Mouse (Mus musculus): ENCODE measurements around the gene Pigg. TPM values are rescaled to one million over a fixed set of nuclear protein-coding genes. Genes with fewer than 3 reads are reported as not detected.
"Not testable (repeated sequence)": the region's sequence is repeated elsewhere in the genome, so short reads cannot be mapped to it uniquely, and the experiment has no call there.

Pigg gene
- 5.0 and 5.1 TPM in 2 replicates for polyA plus RNA-seq (2015; fragmentation: Nextera tagmentation; extraction: Ambion mirVana)

DNA sequence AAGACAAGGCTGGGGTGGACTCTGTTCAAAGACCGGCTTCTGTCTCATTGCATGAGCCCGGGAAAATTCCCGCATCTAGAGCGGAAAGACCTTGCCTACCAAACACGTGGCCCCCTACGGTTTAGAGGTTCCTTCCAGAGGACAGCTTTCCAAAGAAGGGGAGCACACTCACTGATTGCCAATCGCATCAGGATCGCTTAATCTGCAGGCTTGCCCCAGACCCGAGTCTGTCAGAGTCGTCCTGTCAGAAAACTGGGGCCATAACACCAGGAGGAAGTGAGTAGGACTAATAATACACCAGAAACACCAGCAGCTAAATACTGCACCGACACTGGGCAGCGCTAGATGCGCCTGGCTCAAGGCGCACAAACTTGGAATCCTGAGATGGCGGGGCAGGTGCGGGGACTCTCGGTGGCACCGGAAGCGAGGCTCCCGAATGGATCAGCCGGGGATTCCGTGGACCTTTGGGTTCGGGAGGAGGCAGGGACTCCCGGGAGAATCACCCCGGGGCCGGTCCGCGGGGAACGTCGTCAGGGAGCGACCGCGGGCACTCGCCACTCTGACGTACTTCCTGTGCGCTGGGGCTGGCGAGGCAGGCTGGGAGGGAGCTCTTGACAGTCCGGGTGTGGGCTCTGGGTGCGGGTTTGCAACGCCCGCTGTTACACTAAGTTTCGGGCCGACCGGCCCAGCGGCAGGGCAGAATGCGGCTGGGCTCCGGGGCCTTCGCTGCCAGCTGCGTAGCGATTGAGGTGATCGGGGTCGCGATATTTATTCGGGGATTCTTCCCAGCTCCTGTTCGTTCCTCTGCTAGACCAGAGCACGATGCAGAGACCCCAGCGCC, at the start of gene Pigg:
Pigg (plus strand) TSS at position 386 of the 841 bp plus-strand sequence.
- H3K27me3 ChIP-seq (replicated peaks): no peaks in the 10 kb centered on the region
- peaks cover 5% of the 10 kb centered on the region for H3K36me3 ChIP-seq
- WGBS: under 1% methylated on average over 57 of the region's 57 CpGs
- H3K27ac ChIP-seq (replicated peaks): peak within 1 kb of the TSS; percentile 76
- H3K4me2 ChIP-seq: peak within 1 kb of the TSS; percentile 93
- ATAC-seq (ENCODE audit: extremely low read depth, insufficient number of reproducible peaks, low FRiP score, low TSS enrichment): peak; percentile 88
- H3K4me1 ChIP-seq: peaks cover 12% of the 10 kb centered on the region
- peak within 1 kb of the TSS; percentile 96 for H3K9ac ChIP-seq
- peak within 1 kb of the TSS; percentile 66 for H3K4me3 ChIP-seq
- H3K9me3 ChIP-seq: no peaks in the 10 kb centered on the region

DNA sequence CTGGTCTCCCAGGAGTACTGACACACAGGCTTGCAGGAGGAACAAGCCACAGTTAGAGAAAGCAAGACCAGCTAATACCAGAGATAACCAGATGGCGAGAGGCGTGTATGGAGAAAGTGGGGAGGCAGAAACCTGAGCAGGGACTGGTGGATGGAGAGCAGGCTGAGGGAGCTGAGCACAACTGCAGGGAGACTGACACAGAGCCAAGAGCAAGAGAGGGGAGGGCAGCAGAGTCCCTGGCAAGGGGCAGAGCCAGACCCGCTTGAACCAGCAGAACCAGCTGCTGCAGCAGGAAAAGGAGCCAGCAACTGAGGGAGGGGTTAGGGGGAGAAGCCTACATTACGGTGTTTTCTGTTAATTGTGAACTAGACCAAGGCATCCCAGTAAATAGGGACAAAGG, 49.7 kb upstream of the Pigg start:
- H3K36me3 ChIP-seq: no peaks in the 10 kb centered on the region
- H3K4me3 ChIP-seq: no peak overlapping the region
- no peak overlapping the region for H3K9ac ChIP-seq
- no peaks in the 10 kb centered on the region for H3K9me3 ChIP-seq
- no peak overlapping the region for H3K27ac ChIP-seq (replicated peaks)
- H3K27me3 ChIP-seq (replicated peaks): no peaks in the 10 kb centered on the region
- no peak overlapping the region for H3K4me2 ChIP-seq
- 27% methylated on average over 4 of the region's 4 CpGs for WGBS
- H3K4me1 ChIP-seq: peaks cover under 1% of the 10 kb centered on the region
- ATAC-seq (ENCODE audit: extremely low read depth, insufficient number of reproducible peaks, low FRiP score, low TSS enrichment): no peak

DNA sequence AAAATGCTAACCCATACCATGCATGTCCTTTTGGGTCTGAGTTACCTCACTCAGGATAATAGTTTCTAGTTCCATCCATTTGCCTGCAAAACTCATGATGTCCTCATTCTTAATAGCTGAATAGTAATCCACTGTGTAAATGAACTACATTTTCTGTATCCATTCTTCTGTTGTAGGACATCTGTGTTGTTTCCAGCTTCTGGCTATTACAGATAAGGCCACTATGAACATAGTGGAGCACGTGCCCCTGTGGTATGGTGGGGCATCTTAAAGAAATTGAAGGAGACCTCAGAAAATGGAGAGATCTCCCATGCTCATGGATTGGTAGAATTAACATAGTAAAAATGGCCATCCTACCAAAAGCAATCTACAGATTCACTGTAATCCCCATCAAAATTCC, 48.6 kb upstream of the Pigg start:
- not testable (repeated sequence) for H3K36me3 ChIP-seq; H3K9me3 ChIP-seq; H3K4me1 ChIP-seq; H3K9ac ChIP-seq; H3K4me2 ChIP-seq; H3K27me3 ChIP-seq (replicated peaks); ATAC-seq (ENCODE audit: extremely low read depth, insufficient number of reproducible peaks, low FRiP score, low TSS enrichment); H3K4me3 ChIP-seq; H3K27ac ChIP-seq (replicated peaks)
- 54% methylated on average over 1 of the region's 1 CpGs for WGBS

DNA sequence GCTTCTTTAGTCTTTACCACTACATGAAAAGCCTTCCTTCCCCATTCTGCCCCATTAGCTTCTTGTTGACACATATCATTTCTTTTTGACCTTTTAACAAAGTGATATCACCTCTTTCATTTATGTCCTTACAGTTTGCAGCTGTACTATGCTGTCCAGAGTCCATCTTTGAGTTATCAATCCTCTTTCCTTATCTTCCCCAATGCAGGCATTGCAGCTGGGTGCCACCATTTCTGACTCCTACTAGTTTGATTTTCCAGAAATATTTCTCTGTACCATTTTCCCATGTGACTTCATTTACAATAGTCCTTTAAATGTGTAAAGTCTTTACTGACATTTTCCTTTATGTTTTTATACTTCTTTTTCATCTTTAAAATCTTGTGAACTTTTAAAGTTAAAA, 45.4 kb upstream of the Pigg start:
- Histone ChIP-seq H3K27me3 (replicated peaks) (no peaks in the 10 kb centered on the region), H3K4me1 (peaks cover 28% of the 10 kb centered on the region), H3K4me3 (no peak overlapping the region), H3K36me3 (no peaks in the 10 kb centered on the region), H3K9me3 (no peaks in the 10 kb centered on the region), H3K4me2 (no peak overlapping the region), H3K9ac (no peak overlapping the region), H3K27ac (replicated peaks) (no peak overlapping the region)
- ATAC-seq (ENCODE audit: extremely low read depth, insufficient number of reproducible peaks, low FRiP score, low TSS enrichment): no peak

DNA sequence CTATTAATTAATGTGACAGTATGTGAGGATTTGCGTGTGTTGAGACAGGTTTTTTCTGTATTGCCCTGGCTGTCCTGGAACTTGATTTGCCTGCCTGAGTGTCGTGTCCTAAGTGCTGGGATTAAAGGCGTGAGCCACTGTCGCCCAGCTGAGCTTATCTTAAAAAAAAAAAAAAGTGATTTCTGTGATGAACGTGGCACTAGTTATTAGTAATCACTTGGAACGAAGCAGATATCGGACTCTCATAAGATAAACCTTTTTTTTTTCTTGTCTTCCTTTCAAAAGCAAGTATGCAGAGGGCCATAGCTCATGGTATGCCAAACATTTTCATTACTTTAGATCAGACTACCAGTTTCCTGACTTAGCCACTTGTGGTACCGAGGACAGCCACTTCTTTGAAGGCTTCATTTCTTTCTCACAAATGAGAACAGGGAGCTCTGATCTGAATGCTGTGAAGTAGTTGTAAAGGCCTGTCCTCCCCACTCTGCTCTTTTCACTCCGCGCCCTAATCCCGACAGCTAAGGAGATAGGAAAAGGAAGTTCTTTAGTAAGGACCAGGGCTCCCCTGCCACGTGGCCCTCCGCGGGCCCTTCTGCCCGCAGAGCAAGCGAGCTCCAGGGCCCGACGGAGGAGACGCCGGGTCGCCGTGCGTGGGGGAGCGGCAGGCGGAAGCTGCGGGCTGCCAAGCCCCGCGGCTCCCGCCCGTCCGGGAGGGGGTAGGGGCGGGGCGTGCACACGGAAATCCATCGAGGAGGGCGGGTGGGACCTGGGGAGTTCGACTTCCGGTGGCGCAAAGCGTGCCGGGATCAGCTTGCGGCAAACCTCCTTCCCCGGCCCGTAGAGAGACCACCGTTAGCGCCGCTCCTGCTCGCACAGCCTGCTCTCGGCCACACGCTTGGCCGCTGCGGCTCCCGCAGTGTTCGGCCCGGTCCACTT, 44.0 kb upstream of the Pigg start, which contains the start of gene Dr1:
Dr1 (plus strand) TSS at position 771 of the 936 bp plus-strand sequence.
- H3K9ac ChIP-seq: peak within 1 kb of the TSS; percentile 93
- no peaks in the 10 kb centered on the region for H3K9me3 ChIP-seq
- H3K4me2 ChIP-seq: peak within 1 kb of the TSS; percentile 97
- 2% methylated on average over 53 of the region's 55 CpGs for WGBS
- H3K4me3 ChIP-seq: peak within 1 kb of the TSS; percentile 90
- H3K4me1 ChIP-seq: peaks cover 34% of the 10 kb centered on the region
- no peaks in the 10 kb centered on the region for H3K27me3 ChIP-seq (replicated peaks)
- peak within 1 kb of the TSS; percentile 95 for H3K27ac ChIP-seq (replicated peaks)
- peaks cover 8% of the 10 kb centered on the region for H3K36me3 ChIP-seq
- peak; percentile 91 for ATAC-seq (ENCODE audit: extremely low read depth, insufficient number of reproducible peaks, low FRiP score, low TSS enrichment)

DNA sequence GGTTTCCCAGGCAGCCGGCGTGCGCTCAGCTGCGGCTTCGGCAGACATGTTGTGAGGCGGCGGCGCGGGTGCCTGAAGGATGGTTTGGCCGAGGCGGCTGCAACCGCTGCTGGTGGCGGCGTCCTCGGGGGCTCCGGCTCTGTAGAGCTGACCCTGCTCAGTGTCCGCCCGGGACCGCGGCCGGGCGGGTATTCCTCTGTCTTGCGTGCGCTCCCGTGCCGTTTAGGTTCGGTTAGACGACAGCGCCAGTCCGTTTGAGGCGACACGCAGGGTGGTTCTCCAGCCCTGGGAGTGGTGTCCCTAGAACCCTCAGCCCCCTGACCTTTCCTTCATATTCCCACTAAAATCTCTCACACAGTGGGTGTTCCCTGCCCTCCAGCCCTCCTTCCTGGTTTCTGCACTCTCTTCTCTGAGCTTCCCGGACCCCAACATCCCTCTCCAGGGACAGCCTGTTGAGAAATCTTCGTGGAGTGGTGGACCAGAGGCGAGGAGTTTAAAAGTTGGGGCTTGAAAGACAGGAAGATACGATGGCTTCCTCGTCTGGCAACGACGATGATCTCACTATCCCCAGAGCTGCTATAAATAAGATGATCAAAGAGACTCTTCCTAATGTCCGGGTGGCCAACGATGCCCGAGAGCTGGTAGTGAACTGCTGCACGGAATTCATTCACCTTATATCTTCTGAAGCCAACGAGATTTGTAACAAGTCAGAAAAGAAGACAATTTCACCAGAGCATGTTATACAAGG, 43.2 kb upstream of the Pigg start:
- Histone ChIP-seq H3K36me3 (peaks cover 10% of the 10 kb centered on the region), H3K4me2 (peak overlapping the region; percentile 97), H3K9me3 (no peaks in the 10 kb centered on the region), H3K9ac (peak overlapping the region; percentile 93), H3K4me3 (peak overlapping the region; percentile 90), H3K27ac (replicated peaks) (peak overlapping the region; percentile 95), H3K4me1 (peaks cover 34% of the 10 kb centered on the region), H3K27me3 (replicated peaks) (no peaks in the 10 kb centered on the region)
- ATAC-seq (ENCODE audit: extremely low read depth, insufficient number of reproducible peaks, low FRiP score, low TSS enrichment): peak; percentile 24; the same call in 1 of the 2 replicates
- WGBS: under 1% methylated on average over 44 of the region's 44 CpGs

DNA sequence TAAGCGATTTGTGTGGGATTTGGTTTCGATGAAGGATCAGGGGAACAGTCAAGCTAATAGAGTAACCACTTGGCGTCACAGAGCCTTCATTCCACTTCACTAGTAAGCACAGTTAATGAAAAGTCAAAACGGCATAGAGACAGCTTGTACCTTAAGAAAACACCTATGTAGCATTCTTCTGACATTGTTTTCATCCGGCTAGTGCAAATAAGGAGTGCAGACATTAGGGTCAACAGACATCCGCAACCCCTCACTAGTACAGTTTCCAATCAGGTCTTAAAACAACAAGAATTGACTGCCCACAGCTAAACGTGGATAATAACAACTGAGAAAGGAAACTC, 42.6 kb upstream of the Pigg start:
- Histone ChIP-seq H3K27me3 (replicated peaks) (no peaks in the 10 kb centered on the region), H3K9ac (peak overlapping the region; percentile 93), H3K4me2 (peak overlapping the region; percentile 97), H3K9me3 (no peaks in the 10 kb centered on the region), H3K36me3 (peaks cover 10% of the 10 kb centered on the region), H3K4me1 (peaks cover 34% of the 10 kb centered on the region), H3K27ac (replicated peaks) (peak overlapping the region; percentile 95), H3K4me3 (peak overlapping the region; percentile 90)
- 9% methylated on average over 7 of the region's 7 CpGs for WGBS
- ATAC-seq (ENCODE audit: extremely low read depth, insufficient number of reproducible peaks, low FRiP score, low TSS enrichment): no peak

DNA sequence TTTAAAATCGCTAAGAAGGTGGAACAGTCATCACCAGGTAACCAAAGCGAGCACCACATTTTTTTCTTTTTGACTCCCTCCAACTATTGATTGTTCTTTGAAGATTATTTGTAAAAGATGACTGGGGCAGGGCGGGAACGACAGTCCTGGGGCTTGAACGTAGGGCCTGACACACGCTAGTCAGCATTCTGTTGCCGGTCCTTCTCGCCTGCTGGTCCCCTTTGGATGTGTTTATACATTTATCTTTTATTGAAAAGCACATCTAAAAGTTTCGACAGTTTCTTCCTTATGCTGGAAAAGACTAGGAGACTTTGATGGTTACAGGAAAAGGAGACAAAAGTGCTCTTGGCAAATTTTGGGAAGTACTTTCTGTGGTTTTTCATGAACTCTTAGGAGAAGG, 42.0 kb upstream of the Pigg start:
- peak overlapping the region; percentile 93 for H3K9ac ChIP-seq
- no peak overlapping the region for H3K27ac ChIP-seq (replicated peaks)
- no peak for ATAC-seq (ENCODE audit: extremely low read depth, insufficient number of reproducible peaks, low FRiP score, low TSS enrichment)
- H3K4me3 ChIP-seq: peak overlapping the region; percentile 90
- WGBS: 37% methylated on average over 9 of the region's 9 CpGs
- H3K9me3 ChIP-seq: no peaks in the 10 kb centered on the region
- H3K36me3 ChIP-seq: peaks cover 10% of the 10 kb centered on the region
- peaks cover 34% of the 10 kb centered on the region for H3K4me1 ChIP-seq
- H3K27me3 ChIP-seq (replicated peaks): no peaks in the 10 kb centered on the region
- H3K4me2 ChIP-seq: peak overlapping the region; percentile 97

DNA sequence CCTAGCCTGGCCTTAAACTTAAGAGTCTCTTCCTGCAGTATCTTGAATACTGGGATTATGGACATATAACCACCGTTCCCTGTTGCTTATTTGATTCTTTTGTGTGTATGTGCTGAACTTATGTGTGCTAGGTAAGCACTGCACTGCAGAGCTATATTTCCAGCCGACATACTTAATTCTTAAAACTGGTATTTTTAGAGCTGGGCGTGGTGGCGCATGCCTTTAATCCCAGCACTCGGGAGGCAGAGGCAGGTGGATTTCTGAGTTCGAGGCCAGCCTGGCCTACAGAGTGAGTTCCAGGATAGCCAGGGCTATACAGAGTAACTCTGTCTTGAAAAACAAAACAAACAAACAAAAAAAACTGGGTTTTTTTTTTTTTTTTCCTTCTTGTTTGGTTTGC, 41.1 kb upstream of the Pigg start:
- H3K4me2 ChIP-seq: peak overlapping the region; percentile 97
- not testable (repeated sequence) for ATAC-seq (ENCODE audit: extremely low read depth, insufficient number of reproducible peaks, low FRiP score, low TSS enrichment); H3K27ac ChIP-seq (replicated peaks); H3K9me3 ChIP-seq; H3K27me3 ChIP-seq (replicated peaks); H3K9ac ChIP-seq
- H3K36me3 ChIP-seq: peaks cover 16% of the 10 kb centered on the region
- H3K4me3 ChIP-seq: peak overlapping the region; percentile 90
- peaks cover 34% of the 10 kb centered on the region for H3K4me1 ChIP-seq
- WGBS: 87% methylated on average over 6 of the region's 6 CpGs

DNA sequence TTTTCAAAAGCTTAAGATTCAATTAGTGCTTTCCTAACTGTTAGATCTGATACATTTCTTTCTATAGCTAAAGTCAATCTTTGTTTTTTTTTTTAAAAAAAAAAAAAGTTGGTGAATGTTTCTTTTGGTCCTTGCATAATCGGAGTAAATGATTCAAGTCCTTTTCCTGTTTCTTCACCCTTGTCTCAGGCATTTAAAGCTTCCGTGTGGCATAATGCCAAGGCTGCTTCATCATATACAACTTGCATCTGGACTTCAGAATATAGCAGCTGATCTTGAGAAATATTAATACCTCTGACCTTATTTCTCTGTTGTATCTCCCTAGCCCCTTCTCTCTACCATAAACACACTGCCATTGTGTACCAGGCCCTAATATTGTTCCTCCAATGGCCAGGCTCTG, 25.5 kb upstream of the Pigg start:
- 60% methylated on average over 2 of the region's 2 CpGs for WGBS
- H3K9ac ChIP-seq: no peak overlapping the region
- no peak overlapping the region for H3K4me3 ChIP-seq
- H3K27me3 ChIP-seq (replicated peaks): no peaks in the 10 kb centered on the region
- H3K4me1 ChIP-seq: no peaks in the 10 kb centered on the region
- no peak overlapping the region for H3K27ac ChIP-seq (replicated peaks)
- peaks cover 9% of the 10 kb centered on the region; the same call in 1 of the 2 replicates for H3K9me3 ChIP-seq
- H3K4me2 ChIP-seq: no peak overlapping the region
- H3K36me3 ChIP-seq: no peaks in the 10 kb centered on the region; the same call in 1 of the 2 replicates
- ATAC-seq (ENCODE audit: extremely low read depth, insufficient number of reproducible peaks, low FRiP score, low TSS enrichment): no peak

DNA sequence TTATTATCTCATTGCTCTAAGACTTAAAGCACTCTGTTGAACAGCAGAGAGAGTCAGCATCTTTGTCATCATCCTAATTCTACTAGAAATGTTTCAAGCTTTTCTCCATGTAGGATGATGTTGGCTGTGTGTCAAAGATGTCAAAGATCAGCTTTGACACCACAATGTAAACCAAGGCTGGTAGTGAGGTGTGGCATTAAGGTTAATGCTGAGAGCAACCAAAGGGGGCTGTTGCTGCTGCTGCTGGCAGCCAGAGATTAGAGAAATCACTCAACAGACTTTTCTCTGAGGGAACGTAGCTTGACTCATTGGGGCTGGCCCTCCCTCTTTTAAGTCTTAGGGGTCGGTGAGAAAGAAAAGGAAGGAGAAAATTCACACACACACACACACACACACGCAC, 10.8 kb upstream of the Pigg start:
- no peaks in the 10 kb centered on the region for H3K4me1 ChIP-seq
- no peak overlapping the region for H3K9ac ChIP-seq
- H3K36me3 ChIP-seq: no peaks in the 10 kb centered on the region
- H3K4me3 ChIP-seq: no peak overlapping the region
- H3K4me2 ChIP-seq: no peak overlapping the region
- no peaks in the 10 kb centered on the region for H3K9me3 ChIP-seq
- 50% methylated on average over 3 of the region's 3 CpGs for WGBS
- 0 out of 2 replicates have a peak, but pooled peaks cover 5% of the 10 kb centered on the region for H3K27me3 ChIP-seq (replicated peaks)
- no peak for ATAC-seq (ENCODE audit: extremely low read depth, insufficient number of reproducible peaks, low FRiP score, low TSS enrichment)
- H3K27ac ChIP-seq (replicated peaks): no peak overlapping the region

Data from heart, embryonic 13.5 days (tissue).